Mouse (Mus musculus) adrenal gland, adult 2 months (tissue): ENCODE measurements around the gene Jade2. TPM values are rescaled to one million over a fixed set of nuclear protein-coding genes. Genes with fewer than 3 reads are reported as not detected.
A peak's percentile ranks its signal among the peaks of the same experiment; 100 is the strongest.

Experiments
- DNase-seq: peaks from one replicate; pipeline ENCODE4 v3.0.0; 2021
- polyA plus RNA-seq: library from polyadenylated mRNA; depleted of rRNA; stranded (reverse); fragments of >200 nt; gene quantifications from 2 replicates; pipeline ENCODE4 v1.2.3, GENCODE M21; 2012
- total RNA-seq, 2 experiments: library from RNA; stranded (reverse); gene quantifications; 2 replicates each; pipeline ENCODE4 v1.2.3; 2021

Jade2 gene
- total and polyA plus RNA-seq, 3 experiments = 13.0 to 21.8 (median 13.7) TPM

DNA sequence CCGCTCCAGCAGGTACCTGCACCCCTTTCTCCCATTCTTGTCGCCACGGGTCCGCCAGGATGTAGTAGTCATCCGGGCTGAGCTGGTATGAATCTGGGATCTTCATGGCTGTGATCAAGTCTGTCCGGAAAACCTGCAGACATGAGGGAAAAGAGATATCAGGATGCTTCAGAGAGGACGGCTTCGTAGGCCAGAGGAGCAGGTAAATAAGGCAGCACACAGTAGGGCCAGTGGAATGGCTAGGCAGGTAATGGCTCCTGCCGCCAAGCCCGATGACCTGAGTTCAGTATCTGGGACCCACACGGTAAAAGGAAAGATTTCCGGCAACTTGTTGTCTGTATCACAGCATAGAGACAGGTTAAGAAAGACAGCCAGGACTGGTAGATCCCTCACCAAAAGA is 21.9 kb downstream of the Jade2 start:
- DNase-seq = no peak

DNA sequence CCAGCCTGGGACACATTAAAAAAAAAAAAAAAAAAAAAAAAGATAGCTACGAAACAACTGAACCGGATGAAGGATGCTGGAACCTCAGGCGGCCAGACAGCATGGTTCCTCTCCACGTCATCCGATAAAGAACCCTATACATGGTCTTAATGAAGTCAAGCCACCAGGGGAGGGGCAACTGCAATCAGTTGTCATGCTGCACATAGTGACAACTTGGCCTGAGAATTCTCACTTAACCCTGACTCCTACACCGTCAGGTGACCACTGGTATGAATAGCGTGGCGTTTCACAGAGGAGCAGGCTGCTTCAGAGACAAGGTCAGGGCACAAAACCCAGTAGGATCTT is 23.4 kb downstream of the Jade2 start:
- DNase-seq = no peak

DNA sequence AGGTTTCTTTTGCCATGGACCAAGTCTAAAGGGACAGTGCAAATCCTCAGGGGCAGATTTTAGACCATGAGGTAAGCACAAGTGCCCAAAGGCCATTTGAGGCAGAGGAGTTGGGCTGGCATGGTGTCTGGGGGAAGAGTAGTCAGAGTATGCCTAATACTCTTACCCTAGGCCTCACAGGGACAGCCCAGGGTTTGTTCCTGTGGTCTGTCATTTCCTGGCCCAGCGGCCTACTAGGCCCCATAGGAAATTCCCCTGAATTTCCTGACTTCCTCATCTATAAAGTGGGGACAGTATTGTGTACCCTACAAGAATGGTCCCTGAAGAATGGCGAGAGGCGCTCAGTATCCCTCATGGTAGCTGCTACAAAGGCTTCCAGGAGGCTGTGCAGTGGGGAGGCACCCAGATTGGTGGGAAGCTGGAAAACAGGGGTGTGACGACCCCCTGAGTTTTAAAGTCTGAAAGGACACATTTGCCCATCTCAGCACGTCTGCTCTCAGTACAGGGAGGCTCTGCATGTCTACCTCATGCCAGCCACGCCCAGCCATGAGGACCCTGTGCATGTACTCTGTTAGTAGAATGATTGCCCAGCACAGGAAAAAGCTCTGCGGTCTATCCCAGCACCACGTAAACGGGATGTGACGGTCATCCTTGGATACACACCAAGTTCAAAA is 23.9 kb downstream of the Jade2 start:
- no peak for DNase-seq

DNA sequence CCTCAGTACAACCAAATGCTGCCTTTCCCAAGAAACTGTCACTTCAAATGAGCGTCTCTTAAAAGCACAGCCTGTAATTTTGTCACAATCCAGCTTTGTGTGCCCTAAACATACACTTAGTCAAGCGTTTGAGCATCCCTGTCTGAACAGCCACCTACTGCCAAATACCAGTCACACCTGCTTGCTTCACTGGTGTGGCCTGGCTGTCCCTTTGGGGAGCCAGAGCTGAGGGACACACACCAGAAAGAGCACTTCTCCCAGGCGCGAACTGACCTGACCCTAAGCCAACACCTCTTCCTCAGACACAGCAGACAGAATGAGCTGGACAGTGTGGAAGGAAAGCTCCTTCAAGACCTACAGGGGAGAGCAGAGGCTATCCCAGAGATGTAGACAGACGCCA is 24.5 kb downstream of the Jade2 start:
- DNase-seq = no peak

DNA sequence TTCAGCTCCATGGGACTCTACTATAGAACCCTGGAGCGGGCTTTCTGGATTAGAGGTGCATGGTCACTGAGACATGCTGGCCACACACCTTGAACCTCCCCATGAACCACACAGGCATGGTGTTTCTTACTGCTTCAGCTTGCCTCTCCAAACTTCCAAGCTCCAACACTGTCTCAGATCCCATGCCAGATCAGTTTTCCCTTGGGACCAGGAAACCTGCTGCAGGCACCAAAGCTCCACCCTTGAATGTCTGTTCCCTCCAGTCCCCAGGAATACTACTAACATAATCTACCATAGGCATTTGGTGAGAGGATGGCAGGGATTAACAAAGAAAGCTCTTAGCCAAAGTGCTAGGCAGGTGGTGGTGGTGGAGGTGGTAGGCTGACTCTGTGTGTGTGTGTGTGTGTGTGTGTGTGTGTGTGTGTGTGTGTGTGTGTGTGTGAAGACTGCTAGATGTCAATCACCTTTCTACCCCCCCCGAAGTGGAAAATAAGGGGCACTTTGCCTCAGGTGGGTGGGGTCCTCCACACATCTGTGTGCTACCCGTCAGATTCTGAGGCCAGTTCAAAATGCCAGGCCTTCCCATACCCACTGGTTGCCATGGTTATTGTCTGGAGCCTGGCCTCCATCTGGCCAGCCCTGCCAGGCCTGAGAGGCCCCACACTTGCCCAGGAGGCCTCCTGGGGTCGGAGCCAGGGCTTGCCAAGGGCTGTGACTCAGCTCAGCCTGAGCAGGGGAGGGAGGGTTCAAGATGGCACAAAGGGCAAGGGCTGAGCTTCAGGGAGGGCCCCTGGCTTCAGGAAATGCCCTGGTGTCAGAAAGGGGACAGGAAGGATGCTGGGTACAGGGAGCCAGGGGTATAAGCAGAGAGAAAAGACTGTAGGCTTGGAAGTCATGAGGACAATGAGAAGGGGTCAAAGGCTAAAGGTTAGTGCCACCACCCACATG is 25.2 kb downstream of the Jade2 start:
- peak; percentile 86 for DNase-seq

DNA sequence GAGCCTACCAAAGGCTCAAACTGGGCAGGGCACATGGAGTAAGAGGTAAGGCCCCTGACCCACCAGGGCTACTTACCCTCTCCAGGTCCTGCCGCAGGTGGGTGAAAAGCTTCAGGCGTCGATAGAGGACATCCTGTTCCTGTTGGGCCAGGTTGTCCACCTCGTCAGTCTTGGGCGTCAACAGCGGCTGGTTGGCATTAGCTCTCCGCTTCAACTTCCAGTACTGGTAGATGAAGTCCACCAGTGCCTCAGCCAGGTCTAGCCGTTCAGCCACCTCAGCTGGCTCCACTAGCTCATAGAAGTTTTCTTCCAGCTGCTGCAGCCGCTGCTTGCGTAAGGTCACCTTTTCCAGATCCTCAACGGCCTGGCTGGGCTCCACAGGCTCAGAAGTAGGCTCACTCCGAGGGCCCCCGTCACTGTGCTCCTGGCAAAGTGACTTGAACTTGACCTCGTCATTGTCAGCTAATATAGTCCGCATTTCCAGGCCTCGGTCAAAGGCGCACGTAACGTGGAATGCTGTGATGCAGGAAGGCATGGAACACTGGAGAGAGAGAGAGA is 32.5 kb downstream of the Jade2 start:
- DNase-seq = peak; percentile 50

DNA sequence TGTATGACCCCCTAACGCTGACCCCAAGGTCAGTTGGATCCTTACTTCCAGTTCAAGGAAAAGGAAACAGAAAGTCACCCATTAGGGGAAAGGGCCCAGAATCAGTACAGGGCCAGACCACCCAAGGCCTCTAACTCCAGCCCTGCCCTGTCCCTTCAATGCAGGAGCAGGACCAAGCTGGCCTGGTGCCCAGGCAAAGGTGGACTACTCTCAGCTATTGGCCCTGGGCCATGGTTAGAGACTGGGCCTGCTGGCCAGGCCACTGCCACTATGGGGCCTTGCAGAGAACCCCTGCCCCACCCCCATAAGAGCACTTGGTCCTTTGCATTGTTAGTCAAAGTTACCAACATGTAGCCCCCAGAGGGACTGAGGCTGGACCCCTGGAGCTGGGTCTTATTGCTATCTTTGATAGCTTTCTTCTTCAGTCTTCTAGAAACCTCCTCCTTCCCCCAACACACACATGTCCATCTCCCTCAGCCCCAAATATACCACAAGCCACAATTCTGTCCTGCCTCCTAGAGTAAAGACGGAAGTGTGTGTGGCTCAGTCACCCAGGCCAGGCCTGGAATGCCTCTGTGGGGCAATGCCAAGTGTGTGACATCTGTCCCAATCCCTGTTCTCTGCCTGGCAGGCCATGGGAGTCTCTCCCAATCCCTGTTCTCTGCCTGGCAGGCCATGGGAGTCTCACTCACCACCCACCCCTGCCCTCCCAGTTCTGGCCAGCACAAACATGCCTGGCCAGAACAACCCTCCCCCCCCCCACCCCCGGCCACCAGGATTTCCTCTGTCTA is 33.3 kb downstream of the Jade2 start:
- DNase-seq = peak; percentile 77

DNA sequence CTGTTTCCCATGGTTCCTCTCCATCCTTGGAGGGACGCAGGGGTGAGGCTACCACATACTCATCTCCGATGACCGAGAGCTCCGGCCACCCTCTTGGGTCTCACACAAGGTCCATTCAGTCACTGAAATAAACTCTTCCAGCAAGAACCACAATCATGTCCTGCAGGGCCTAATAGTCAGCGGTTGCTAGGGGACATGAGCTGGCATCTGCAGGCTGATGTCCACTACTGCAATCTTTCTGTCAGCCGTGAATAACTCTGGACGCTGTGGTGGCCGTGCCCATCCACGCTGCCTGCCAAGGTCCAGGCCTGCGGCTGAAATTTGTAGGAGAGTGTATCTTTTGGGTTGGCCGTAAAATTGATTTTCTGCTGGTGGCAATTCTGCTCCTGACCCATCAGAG is 34.2 kb downstream of the Jade2 start:
- DNase-seq = no peak

DNA sequence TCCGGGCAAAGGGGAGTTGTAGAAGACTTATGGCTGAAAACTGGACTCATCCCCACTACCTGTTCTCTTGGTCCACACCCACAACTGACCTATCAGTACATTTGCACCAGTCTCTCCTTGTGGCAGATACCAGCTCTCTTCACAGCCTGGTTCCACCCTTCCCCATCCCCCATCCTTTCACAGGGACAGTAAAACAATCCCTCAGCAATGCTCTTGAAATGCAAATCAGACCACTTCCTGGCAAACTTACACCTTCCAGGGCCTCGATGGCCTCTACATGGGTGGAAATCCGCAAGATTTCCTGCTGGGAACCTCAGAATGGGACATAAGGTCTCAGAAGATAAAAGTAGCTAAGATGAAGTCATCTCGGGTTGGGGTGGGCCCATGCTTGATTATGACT is 34.7 kb downstream of the Jade2 start:
- DNase-seq = no peak

DNA sequence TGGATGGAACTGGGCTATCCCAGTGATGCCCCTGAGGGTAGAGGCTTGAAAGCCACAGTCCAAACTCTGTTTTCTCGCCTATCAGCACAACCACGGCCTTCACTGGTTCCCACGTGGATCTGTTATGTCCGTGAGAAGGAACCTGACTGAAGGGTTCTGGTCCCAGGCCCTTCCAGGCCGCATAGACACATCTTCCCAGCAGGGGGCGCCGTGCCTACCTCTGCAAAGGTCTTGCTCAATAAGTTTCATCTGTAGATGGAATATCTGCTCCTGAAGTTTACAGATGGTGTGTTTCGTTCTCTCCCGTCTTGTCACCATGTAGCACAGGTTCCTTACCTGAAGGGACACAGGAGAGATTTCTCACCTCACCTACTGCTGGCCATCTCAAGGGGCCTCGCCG is 36.6 kb downstream of the Jade2 start:
- DNase-seq = peak; percentile 82

DNA sequence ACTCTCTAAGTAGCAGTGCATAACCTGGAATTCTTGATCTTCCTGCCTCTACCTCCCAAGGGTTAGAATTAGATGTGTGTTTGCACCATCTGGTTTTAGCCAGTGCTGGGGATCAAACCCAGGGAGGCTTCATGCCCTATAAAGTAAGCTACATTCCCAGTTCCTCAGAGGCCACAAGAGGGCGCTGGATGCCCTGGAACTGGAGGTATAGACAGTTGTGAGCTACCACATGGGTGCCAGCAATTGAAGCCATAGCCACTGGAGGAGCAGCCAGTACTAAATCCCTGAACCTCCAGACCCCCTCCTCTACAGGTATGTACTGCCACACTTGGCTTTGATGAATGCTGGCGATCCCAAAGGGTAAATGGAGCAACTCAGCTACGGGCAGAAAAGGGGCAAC is 37.5 kb downstream of the Jade2 start:
- DNase-seq = peak; percentile 69

DNA sequence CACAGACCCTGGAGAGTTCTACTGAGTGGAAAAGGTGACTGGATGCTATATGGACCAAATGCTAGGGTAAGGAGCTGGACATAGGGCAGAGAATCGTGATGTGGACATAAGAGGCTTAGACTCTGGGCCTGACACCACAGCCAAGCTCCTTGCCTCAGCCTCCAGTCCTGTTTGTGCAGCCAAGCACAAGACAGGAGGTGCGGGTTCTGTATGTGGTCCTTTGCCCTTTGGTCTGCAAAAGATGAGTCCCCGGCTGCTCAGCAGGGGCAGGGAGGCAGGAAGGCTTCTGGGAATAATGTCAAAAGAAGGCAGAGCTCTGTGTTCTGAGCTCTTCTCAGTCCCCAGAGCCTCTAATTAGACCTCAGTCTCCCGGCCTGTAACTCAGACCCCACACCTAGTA is 38.6 kb downstream of the Jade2 start:
- DNase-seq = no peak

DNA sequence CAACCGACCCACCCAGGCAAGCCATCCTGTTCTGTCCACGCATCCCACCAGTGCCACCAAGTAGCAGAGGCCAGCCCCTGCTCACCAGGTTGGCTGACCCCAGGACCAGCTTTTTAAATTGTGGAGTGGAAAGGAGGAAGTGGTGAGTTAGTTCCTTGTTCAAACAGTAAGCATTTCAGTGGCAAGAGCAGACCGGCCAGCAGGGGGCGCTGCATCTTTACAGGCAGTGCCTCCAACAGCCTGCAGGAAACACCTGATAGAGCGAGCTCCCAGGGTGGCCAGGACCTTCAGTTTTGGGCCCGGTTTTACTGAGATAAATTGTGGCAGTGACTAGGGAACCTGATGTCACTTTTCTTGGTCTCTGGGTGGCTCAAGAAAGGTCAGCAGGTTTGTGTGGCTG is 39.7 kb downstream of the Jade2 start:
- DNase-seq = peak; percentile 81

DNA sequence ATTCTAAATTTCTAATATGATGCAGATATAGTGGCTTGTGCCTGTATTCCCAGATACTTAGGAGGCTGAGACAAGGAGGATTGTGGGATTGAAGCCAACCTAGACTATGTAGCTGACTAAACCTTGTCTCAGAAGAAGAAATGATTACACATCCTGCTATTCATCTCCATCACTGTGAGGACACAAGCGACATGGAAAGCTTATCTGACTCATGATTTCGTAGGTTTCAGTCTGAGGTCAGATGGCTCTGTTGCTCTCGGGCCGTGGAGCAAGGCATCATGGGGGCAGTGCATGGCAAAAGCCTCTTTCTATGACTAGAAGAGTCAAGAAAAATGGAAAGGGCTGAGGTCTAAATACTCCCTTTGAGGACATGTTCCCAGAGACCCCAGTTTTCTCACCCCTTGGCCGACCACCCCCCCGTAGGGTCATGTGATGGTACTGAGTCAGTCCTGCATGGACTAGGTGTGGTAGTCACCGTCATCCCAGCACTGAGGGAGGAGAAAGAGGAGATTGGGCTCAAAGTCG is 45.4 kb downstream of the Jade2 start:
- peak; percentile 54 for DNase-seq

DNA sequence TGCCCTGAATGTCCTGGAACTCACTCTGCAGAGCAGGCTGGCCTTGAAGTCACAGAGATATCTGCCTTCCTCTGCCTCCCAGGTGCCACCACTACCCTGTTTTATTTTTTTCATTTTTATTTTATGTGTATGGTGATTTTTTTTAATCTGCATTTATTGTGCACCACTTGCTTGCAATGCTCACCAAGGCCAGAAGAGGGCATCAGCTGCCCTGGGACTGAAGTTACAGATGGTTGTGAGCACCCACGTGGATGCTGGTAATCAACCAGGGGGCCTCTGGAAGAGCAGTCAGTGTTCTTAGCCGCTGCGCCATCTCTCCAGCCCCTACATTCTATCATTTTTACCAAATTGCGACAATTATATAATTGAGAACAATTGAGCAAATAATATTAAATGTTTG is 46.2 kb downstream of the Jade2 start:
- DNase-seq = no peak

DNA sequence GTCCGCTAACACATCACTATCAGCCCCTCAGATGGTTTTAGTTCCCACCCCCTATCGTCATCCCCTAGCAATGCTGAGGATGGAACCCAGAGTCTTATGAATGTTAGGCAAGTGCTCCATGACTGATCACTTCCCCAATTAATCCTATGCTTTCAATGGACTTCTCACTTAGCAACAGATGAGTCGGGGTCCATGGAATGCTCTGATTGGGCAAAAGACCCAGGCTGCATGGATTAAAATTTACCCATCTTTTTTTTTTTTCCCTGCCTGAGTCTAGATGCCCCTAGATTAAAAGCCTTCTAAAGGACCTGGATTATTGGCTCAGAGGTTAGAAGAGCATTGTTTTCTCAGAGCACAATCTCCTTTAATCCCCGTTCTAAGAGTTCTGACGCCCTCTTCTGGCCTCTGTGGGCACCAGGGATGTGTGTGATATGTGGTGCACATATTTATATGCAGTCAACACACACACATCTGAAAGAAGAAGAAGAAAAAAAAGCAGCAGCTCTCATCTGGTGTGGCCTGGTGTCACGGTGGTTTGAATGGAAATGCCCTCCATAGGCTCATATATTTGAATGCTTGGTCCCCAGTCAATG is 47.7 kb downstream of the Jade2 start:
- DNase-seq = no peak

DNA sequence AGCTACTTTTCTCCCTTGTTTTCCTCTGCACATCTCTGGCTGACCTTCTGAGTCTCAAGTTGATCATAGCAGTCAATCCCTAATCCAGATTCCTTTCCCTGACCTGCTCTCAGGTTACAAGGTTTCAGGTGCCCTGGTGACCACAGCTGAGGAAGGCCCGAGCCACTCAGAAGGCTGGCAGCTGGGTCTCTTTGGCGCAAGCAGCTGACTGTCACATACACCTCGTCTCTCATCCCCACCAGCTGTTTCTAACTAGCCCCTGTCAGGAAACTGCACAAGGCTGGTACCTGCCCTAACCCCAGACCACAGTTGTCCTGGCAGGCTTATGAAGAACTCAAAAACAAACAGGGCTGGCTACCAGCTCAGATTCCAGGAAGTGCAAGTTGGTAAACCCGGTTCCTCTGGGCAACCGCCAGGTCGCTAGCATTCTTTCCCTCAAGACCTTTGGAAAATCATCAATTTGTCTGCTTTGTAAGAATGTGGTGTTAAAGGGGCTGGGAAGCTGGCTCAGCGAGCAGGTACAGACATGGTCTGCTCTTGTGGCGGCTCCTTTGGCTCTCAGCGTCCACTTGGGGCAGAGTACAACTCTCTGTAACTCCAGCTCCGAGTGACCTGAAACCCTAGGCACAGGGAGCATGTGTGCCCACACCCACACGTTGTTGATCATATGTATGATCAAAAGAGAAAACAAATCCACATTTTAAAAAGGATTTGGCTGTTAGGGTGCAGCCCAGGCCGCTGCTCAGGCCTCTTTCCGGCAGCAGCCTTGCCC is 50.2 kb downstream of the Jade2 start:
- no peak for DNase-seq

DNA sequence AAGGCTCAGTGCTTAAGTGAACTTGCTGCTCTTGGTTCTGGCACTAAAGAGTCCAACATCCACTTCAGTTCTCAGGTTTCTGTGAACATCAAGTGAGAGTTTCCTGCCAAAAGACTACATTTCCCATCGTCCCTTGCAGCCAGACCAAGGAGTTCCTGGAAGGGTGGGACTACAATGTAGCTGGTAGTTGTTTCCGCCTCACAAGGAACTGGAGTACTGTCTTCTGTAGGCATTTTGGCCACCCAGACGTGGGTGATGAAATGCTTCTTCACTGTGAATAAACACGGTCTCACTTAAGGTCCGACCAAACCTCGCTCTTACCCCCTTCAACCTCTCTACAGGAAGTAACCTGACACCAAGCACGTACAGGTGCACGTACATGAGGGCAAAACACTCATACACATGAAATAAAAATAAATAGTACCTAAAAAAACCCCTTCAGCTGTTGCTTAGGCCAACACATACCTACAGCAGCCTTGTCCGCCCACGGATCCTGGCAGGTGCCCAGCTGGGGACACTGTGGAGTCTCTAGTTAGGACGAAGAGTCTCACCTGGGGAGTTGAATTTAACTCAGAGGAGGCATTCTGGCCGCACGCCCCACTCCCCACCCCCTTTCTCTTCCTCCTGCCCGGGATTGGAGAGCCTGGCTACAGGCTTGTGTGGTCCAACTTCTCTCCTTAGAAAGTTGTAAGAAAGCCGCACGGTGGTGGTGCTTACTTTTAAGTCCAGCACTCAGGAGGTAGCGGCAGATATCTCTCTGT is 52.1 kb downstream of the Jade2 start:
- DNase-seq = peak; percentile 79

DNA sequence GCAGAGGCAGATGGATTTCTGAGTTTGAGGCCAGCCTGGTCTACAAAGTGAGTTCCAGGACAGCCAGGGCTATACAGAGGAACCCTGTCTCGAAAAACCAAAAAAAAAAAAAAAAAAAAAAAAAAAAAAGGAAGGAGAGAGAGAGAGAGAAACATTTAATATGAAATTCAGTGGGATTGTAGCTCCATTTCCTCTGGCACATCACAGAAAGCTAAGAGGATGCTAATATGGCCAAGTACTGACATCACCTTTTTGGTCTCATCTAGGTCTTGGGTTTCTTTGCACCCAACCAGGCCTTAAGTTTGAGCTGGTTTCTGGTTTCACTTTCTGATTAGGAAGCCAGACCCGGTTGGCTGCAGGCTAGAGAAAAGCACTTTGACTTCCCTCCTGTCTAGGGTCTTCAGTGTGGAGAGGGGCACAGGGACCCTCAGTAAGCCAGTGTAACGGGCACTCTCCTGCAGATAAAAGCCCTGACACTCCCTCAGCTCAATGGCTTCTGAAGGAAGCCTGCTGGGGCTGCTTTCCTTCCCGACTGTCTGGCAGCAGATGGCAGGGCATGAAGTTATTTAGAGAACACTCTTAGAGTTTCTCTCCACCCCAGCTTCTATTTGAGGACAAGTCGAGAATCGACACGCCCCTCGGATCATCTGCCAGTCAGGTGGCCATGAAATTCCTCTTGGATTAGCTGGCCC is 56.7 kb downstream of the Jade2 start:
- DNase-seq = no peak

DNA sequence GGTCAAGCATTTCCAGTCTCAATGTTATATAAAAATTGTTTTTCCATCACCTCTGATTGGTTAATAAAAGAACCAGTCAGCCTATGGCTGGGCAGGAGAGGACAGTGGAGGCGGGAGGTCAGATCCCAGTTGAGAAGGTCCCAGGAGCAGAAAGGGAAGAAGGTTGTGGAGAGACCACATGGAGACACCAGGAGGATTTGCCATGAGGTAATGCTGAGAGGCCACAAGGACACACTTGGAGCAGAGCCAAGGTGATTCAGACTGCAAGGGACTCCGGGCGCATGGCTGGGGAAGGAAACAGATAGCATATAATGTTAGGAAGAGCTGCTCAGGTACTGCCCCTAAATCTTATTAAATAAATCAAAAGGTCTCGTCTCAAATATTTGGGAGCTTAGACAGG is 61.2 kb downstream of the Jade2 start:
- peak; percentile 81 for DNase-seq
